Mouse (Mus musculus) bone marrow, adult 2 months (tissue): Measurements from ENCODE around the gene Pcyt2. TPM values are rescaled to one million over a fixed set of nuclear protein-coding genes. Genes with fewer than 3 reads are reported as not detected.
"Not testable (repeated sequence)": the region's sequence is repeated elsewhere in the genome, so short reads cannot be mapped to it uniquely, and the experiment has no call there.

Source experiments
- H3K27ac ChIP-seq: fragments of 200-500 bp; 2 replicates; pipeline ENCODE4 v1.5.1; 2012; ENCODE audit warnings: low read depth, mild to moderate bottlenecking, control low read depth, inconsistent platforms, low read length; ENCODE audit not compliant: control insufficient read depth, poor library complexity, insufficient read depth
- H3K4me1 ChIP-seq: fragments of 200-500 bp; 2 replicates; pipeline ENCODE4 v1.6.1; 2011; ENCODE audit warnings: low read length; ENCODE audit not compliant: control insufficient read depth, insufficient read depth
- H3K4me3 ChIP-seq: fragments of 200-500 bp; replicated peaks from 2 replicates; pipeline ENCODE3; 2011; ENCODE audit warnings: mild to moderate bottlenecking, low read depth, low read length, control low read depth; ENCODE audit not compliant: control insufficient read depth
- CTCF ChIP-seq: fragments of 200-500 bp; IDR thresholded peaks from 2 replicates; pipeline ENCODE4 v1.5.1; 2011; ENCODE audit warnings: low read length, control low read depth; ENCODE audit not compliant: control insufficient read depth, insufficient read depth
- POLR2A ChIP-seq: fragments of 200-500 bp; IDR thresholded peaks from 2 replicates; pipeline ENCODE4 v1.6.1; 2011; ENCODE audit warnings: low read depth, mild to moderate bottlenecking, control low read depth, low read length, borderline replicate concordance; ENCODE audit not compliant: control insufficient read depth
- WGBS: fragments of 180-500 bp; shearing (Covaris S2); methylation state at CpG from one replicate; pipeline ENCODE4 v1.1.7; 2018; 5-methylcytosine and 5-hydroxymethylcytosine counted together
- polyA plus RNA-seq: library from polyadenylated mRNA; stranded (reverse); fragments of >200 nt; gene quantifications from 2 replicates; pipeline ENCODE4 v1.2.4, GENCODE M21; 2011; ENCODE audit warnings: low replicate concordance; ENCODE audit not compliant: missing spikeins, insufficient read depth, insufficient read length

The Pcyt2 gene
- polyA plus RNA-seq, 1 experiment = 46.8 TPM

- peaks cover 4% of the 10 kb centered on the region for H3K4me1 ChIP-seq
- H3K27ac ChIP-seq = no peak overlapping the region
- TF ChIP-seq POLR2A = no peak
- TF ChIP-seq CTCF = no peak
- WGBS = 88% methylated on average over 1 of the region's 1 CpGs
- no peak overlapping the region for H3K4me3 ChIP-seq
Observed at GRCm38 (mm10) chr11:120583937-120584336, 33.8 kb downstream of the Pcyt2 start.

- H3K4me3 ChIP-seq, H3K27ac ChIP-seq, H3K4me1 ChIP-seq: not testable (repeated sequence)
- WGBS = 96% methylated on average over 2 of the region's 2 CpGs
Observed at GRCm38 (mm10) chr11:120582982-120583293, 34.8 kb downstream of the Pcyt2 start.

- TF ChIP-seq POLR2A (no peak), CTCF (no peak)
- Histone ChIP-seq H3K27ac (peak overlapping the region; percentile 97), H3K4me1 (peaks cover 4% of the 10 kb centered on the region), H3K4me3 (peak overlapping the region; percentile 91)
- 50% methylated on average over 8 of the region's 8 CpGs for WGBS
Observed at GRCm38 (mm10) chr11:120582268-120582981, 35.3 kb downstream of the Pcyt2 start.

GRCm38 (mm10) chr11:120581490-120582267 is 36.1 kb downstream of the Pcyt2 start, which contains the start of gene Arhgdia:
Arhgdia (minus strand) TSS chr11:120581624.
- H3K4me3 ChIP-seq = peak within 1 kb of the TSS; percentile 91
- peaks cover 4% of the 10 kb centered on the region for H3K4me1 ChIP-seq
- WGBS = under 1% methylated on average over 68 of the region's 75 CpGs
- H3K27ac ChIP-seq = peak within 1 kb of the TSS; percentile 97
- TF ChIP-seq POLR2A (peak; percentile 91), CTCF (peak; percentile 23; the same call in 1 of the 2 replicates)

GRCm38 (mm10) chr11:120580871-120581331 is 36.8 kb downstream of the Pcyt2 start:
- no peak for TF ChIP-seq POLR2A
- TF ChIP-seq CTCF = no peak
- under 1% methylated on average over 44 of the region's 44 CpGs for WGBS
- peaks cover 4% of the 10 kb centered on the region for H3K4me1 ChIP-seq
- peak overlapping the region; percentile 91 for H3K4me3 ChIP-seq
- H3K27ac ChIP-seq = peak overlapping the region; percentile 97

- peaks cover 4% of the 10 kb centered on the region for H3K4me1 ChIP-seq
- WGBS = 31% methylated on average over 7 of the region's 7 CpGs
- TF ChIP-seq CTCF (no peak), POLR2A (no peak)
- H3K4me3 ChIP-seq = peak overlapping the region; percentile 91
- peak overlapping the region; percentile 97 for H3K27ac ChIP-seq
Observed at GRCm38 (mm10) chr11:120580190-120580589, 37.5 kb downstream of the Pcyt2 start.

- H3K4me1 ChIP-seq = peaks cover 4% of the 10 kb centered on the region
- TF ChIP-seq CTCF (peak; percentile 73), POLR2A (no peak)
- 67% methylated on average over 15 of the region's 15 CpGs for WGBS
- H3K4me3 ChIP-seq = peak overlapping the region; percentile 91
- H3K27ac ChIP-seq = peak overlapping the region; percentile 62
Observed at GRCm38 (mm10) chr11:120579316-120580107, 38.2 kb downstream of the Pcyt2 start.
